Mouse (Mus musculus) cerebellum, adult 9-10 months (tissue): ENCODE data around the gene Sned1.
"Not testable (repeated sequence)": the region's sequence is repeated elsewhere in the genome, so short reads cannot be mapped to it uniquely, and the experiment has no call there.

Experiments
- DNase-seq: peaks from one replicate; pipeline ENCODE4 v3.0.0; 2022

Gene Sned1

DNA sequence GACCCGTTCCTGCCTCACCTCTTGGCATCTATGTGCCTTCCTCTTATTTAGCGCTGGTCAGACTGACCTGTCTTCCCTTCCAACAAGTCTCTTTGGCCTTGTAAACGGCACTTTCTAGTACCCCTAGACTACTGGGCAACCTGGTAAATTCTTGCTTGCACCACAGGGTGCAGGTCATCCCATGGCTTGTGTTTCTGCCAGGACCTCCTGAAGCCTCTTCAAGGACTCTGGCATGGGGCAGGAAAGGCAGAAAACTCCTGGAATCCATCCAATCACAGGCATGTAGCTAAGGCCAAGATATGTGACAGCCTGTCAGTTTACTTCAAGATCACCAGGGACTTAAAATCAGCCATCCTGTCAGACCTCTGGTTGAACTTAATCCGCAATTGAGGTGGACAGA, 6.0 kb upstream of the Sned1 start:
- DNase-seq, result no peak

DNA sequence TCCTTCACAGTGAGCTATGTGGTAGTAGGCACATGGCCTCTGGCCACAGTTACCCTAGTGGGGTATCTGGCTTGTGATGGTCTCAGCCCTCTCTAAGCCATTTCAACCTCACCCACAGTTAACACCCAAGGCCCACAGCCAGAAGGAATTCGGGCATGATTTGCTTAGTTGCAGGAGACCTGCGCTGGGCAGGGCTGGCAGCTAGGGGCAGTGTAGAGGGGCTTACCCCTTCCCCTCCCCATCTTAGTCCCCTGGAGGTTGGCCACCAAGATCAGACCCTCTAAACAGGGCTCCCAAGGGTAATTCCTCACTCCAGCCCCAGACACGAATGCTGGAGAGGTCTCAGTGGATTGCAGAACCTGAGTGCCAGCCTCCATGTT, 894 bp downstream of the Sned1 start:
- DNase-seq, result peak; percentile 36

DNA sequence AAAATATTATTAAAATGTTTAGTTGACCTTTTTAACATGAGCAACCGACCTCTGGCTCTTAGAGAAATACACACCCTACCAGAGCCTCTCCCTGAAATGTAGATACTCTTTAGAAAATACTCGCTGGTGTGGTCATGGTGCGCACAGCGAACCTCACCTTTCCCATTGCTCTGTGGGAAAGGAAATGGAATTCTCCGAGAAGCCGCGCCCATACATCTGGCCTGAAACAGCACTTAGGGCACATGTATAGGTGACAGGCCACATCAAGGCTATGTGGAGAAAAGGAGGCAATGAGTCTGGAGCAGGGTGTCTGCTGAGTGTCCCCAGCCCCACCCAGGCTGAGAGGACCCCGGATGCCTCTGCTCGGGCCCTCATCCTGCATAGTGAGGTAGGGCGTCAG, 2.0 kb downstream of the Sned1 start:
- no peak for DNase-seq

DNA sequence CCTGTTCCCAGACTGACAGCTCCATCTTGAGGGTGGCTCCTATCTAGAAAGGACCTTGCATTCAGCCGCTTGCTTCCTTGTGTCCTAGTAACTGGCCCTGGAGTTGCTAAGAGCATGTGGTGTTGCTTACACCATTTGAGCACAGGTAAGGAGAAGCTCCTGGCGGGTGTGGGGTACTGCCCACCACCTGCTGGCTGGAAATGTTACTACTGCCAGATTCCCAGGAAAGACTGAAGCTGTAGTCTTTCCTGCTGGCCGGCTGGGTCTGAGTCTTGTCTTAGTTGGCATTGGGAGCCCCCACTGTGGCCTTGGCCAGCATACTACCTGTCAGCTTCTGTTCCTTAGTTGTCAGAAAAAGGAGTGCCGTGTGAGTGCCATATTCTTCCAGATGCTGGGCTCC, 2.6 kb downstream of the Sned1 start:
- no peak for DNase-seq

DNA sequence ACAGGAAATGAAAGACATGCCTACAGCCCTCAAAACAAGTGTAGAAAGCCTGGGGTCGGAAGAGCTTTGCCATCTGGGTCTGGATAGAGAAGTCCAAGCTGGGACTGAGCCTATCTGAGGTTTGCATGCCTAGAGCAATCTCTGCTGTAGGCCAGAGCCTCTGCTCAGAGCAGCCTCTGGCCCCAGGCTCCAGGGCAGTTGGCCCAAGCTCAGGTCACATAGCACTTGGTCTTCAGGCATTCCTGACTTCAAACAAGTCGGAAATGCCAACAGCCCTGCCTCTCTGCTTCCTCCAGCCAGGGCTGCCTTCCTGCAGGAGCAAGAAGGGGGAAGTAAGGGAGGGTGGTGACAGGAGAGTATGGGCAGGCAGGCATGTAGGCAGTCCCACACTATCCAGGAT, 10.3 kb downstream of the Sned1 start:
- DNase-seq, result no peak

DNA sequence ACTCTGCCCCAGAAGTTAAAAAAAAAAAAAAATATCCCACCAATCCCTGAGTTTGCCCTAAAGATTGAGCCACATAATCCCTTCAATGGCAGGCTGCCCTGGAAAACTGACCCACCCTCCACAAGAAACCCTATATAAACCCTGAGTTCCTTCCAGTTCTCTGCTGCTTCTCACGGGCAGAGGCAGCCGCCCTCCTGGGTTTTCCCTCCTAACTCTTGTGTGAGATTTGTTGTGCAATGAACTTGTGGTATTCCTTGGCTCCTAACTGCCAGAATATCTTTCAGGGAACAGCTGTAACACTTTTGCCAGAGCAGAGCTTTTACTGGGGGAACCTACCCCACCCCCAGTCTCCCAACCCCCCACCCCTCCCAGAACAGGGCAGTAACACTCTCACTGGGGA, 16.9 kb downstream of the Sned1 start:
- DNase-seq, result no peak

DNA sequence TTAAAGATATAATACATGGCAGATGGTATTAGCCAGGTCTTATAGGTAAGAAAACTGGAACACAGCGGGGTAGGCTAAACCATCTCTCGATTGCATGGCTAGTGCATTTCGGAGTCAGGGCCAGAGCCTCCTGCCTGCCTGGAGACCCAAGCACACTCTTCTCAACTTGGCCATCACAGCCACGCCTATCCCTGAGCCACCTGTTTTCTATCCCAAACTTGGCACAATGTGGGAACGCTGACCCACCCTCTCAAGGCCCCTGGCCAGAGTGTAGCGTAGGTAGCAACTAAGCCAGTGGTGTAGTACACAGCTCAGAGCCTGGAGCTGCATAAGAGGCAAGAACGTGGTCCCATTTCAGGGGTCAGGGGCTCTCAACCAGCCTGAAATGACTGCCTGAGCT, 20.1 kb downstream of the Sned1 start:
- no peak for DNase-seq

DNA sequence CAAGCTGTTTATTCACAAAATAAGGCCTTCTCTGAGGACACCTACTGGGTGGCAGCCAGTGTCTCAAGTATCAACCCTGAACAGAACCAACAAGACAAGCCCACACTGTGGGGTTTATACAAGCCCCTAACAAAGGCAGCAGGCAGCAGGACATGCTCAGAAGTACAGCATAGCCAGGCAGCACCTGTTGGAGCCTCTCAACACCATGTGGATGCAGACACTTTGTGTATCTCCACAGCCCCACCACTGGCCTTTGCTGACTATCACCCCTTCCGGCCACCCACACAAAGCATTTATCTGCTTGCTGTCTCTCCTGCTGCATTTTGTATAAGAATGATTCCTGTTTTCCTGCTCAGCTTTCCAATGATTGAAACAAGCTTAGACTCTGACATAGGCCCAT, 21.9 kb downstream of the Sned1 start:
- no peak for DNase-seq

DNA sequence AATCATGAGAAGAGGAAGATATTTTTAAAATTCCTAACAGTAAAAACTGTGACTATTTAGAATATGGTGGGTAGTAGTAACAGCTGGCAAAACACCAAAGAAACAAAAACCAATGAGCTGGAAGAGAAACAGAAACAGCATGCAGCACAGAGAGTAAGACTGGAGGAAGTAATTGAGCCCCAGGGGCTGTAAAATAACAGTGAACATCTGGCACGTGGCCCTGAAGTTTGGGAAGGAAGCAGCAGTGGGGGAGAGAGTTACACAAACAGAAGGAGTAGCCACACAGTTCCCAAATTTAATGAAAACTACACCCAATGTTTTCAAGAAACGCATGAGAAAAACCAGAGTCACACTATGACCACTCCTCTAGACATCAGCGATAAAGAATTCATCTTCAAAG, 31.6 kb downstream of the Sned1 start:
- DNase-seq, result no peak

DNA sequence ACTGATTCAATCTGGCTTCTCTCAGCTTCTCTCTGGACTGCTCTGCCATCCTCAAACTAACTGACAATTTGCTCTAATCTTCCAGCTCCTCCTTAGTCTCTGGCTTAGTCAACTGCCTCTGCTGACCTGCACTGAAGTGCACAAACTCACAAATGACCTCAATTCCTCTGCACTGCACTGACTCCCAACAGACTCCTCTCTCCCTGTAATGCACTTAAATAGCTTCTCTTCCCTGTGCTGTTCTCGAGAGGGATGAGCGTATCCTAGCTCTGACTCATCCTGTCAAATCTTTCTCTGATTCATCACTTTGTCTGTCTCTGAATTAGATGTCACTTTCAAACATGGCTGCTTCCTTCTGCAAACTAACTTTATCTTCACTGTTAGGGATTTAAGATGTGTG, 32.6 kb downstream of the Sned1 start:
- DNase-seq, result no peak

DNA sequence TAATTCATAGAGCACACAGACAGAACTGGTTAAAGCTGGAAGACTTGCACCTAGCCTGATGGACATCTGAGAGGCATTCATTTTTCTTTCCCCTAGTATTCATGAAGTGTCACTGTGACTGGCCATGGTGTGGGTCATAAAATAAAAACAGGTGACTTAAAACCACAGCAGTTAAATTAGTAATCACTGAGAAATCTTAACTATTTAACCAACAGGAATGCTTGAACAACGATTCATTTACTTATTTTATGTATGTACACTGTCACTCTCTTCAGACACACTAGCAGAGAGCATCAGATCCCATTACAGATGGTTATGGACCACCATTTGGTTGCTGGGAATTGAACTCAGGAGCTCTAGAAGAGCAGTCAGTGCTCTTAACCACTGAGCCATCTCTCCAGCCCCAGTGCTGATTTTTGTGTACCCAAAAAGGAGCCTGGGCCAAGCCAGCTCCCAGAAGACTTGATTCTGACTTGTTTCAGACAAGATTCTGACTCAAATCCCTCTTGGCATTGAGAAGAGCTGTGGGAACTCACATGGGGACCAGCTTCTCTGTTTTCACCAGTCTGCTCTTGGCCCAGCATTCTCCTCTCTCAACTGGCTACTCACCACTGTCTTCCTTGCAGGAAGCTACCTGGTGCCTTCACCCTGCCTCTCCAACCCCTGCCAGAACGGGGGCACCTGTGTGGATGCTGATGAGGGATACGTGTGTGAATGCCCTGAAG, 35.0 kb downstream of the Sned1 start:
- no peak for DNase-seq

DNA sequence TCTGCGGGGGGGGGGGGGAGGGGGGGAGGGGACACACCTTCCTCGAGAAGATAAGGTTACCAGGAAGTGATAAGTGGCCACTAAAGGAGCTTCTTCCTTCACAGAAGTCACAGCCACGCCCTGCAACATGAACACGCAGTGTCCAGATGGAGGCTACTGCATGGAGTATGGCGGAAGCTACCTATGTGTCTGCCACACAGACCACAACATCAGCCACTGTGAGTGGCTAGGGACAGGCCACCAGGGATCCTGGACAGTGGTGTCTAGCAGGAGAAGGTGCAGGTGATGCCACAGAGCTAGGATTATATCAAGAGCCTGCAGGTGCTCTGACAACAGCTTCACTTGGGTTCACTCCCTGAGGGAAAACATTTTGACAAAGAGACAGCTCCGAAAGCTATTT, 36.1 kb downstream of the Sned1 start:
- DNase-seq, result no peak

DNA sequence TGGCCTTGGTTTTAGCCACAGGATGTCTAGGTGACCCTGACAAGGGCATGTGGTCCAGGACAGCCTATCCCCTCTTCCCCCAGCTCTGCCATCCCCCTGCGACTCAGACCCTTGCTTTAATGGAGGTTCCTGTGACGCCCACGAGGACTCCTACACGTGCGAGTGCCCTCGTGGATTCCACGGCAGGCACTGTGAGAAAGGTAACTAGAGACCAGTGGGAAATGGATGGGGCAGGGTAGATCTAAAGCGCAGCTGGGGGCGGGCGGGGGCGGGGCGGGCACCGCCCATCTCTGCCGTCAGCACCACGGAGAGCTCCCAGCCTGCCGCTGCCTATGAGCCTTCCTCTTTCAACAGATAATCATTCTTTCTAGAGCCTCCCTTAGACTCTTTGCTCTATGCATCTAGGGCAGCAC, 36.8 kb downstream of the Sned1 start:
- DNase-seq, result no peak

DNA sequence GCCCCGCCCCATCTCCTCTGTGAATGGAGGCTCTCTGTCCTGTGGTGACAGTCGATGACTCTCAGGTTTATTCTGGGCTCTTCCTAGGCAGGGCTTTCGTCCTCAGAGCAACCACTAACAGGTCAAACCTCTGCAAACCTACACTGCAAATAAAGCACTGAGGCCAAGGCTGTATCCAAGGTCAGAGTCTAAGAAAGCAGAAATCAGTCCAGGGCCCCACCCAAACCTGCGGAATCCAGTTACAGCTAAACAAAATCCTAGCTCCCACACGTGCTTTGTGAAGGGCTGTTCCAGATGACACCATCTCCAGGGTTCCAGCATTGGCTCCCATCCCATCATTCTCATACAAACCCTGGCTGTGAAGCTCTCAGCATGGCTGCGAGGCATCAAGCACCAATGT, 39.9 kb downstream of the Sned1 start:
- DNase-seq, result no peak

DNA sequence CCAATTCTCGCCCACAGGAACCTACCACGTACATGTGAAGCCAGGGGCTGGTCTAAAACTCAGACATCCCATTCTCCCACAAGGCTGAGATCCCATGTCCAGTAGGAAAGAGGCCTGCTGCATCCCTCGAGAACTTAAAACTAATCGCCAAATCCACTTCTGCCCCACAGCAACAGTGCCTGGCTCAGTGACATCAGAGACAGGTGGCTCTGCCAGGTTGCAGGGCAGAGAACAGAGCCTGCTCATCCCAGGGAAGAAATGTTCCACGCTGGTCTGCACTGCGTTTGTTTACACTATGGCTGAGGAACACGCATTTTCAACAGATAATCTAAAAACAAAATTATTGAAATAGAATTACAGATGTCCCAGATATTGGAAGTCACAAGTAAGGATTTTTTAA, 41.4 kb downstream of the Sned1 start:
- no peak for DNase-seq

DNA sequence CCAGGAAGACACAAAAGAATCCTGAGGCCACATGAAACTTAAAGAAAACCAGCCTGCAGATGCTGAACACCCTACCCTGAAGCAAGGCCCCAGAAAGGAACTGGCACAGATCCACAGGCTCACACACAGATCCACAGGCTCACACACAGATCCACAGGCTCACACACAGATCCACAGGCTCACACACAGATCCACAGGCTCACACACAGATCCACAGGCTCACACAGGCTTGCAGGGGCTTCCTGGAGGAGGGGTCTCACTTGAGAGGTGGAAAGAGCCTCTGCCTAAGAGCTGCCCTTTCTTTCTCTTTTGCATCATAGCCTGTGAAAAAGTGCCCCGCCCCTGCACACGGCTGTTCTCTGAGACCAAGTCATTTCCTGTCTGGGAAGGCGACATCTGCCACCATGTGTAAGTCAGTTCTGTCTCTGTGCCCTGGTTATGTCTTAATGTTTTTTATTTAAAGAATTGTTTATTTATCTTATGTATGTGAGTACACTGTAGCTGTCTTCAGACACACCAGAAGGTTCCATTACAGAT, 54.1 kb downstream of the Sned1 start:
- no peak for DNase-seq

DNA sequence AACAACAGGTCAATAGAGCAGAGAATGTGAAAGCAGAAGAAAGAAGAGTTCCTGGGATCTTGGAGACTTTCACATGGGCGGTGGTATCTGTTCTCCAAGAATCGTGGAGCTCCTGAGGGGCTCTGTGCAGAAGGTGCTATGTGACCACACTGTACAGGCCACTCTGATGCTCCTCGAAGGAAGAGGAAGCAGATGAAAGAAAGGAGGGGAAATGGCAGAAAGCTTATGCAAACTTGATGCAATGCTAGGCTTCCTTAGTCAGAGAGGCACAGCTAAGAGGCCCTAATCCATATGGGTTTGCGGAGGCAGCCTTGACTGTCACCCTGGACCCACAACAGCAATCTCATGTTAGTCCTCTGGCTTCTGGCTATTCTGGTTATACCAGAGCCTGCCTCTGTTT, 55.3 kb downstream of the Sned1 start:
- DNase-seq, result no peak

DNA sequence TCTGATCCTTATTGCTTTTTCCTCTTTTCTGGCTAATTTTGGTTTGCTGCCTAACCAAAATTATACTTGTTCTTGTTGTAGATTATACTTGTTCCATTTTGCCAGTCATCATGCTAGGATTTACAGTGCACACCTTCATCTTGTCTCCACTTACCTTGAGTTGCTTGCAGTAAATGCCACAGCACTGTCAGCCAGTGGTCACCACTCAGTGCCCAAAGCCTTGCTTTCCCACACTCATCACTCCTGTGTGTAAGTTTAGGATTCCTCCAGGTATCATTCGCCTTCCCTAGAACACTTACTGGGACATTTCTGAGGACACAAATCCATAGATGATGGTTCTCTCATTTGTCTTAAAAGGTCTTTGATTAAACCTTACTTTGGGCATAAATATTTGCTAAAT, 56.0 kb downstream of the Sned1 start:
- DNase-seq, result no peak

DNA sequence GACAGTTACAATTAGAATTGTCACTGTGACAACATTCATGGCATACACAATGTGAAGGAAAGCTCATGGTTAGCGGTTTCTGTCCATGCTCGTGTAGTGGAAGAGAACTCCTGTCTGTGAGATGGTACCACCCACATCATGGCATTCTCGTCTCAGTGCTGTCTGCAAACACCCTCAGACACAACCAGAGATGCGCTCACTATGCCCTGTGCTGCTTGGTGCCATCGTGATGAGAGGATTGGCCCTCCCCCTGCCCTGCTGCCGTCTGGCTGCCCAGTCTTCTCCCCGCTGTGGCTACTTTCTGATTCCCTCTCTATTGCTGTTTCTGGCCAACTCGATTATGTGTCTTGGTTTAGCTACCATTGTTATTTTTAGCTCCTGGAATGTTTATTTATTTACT, 56.4 kb downstream of the Sned1 start:
- DNase-seq, result no peak

DNA sequence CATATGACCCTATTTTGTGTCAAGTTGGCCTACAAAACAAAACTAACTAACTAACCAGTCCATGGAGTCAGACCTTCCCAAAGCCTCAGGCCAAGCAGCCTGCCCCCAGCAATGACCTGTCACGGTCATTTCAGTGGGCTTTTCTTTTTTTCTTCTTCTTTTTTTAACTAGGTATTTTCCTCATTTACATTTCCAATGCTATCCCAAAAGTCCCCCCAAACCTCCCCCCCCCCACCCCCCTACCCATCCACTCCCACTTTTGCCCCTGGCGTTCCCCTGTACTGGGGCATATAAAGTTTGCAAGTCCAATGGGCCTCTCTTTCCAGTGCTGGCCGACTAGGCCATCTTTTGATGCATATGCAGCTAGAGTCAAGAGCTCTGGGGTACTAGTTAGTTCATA, 58.9 kb downstream of the Sned1 start:
- DNase-seq, result not testable (repeated sequence)

DNA sequence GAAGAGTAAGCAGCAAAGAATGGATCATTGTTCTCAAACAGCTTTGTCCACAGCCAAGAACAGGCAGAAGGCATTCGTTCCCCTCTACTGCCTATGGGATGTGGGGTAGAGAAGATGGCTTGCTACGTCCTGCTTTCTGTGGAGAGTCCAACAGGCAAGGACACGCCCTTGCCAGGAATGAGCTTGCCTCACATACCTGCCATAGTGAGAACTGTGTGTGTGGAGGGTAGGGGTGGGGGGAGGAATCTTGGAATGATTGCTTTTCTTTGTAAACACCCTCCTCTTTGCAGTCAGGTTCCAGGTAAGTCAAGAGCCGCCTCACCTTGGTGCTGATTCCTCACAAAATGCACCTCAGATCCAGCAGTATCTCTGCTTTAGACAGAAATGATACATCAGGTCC, 64.2 kb downstream of the Sned1 start:
- no peak for DNase-seq

DNA sequence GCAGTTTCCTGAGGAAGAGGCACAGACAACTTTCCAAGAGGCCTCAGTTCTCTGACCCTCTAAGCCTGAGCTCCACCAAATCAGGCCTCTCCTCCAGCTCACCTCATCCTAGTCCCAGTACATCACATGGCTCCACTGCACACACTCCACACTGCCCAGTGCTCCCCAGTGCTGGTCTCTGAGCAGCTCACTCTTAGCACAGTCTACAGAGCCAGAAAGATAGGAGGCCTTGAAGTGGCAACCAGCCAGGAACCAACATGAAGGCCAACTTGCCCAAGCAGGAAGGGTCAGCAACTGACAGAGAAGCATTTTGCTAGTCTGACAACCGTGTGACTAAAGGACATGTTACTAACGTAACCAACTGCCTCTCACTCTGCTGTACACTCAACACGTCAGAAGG, 64.9 kb downstream of the Sned1 start:
- no peak for DNase-seq

DNA sequence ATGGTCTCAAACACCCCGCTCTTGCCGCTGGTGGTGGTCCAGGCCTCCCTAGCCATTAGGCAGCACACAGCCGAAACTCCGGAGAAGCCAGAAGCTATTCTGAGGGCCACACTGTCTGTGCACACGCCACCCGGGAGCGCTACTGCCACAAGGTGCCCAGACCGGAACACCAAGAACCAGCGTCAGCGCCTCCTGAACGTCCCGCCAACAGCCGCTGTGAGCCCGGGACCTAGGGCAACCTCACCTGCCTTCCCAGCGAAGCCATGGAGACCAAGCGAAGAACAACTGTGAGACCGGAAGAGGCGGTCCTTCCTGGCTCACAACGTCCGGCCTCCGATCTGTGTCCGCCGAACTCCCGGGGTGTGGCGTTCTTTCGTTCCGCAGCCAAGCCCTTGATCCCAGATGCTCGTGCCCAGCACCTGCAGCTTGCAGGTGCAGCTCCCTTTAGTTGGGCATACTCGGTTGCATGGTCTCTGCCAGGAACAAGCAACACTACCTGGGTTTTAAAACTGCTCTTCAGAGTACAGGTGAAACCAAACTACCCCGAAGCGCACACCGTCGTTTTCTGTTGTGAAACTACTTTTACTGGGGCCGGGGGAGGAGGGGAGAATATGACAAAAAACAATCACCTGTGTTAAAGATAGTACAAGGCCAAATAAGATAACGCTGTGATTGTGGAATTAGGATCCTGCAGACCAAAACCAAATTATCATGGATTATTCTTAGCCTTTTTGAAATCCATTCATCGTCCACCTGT, 70.1 kb downstream of the Sned1 start, which contains the start of gene Mterf4:
Gene Mterf4 (minus strand): TSS at position 335 of the 757 bp plus-strand sequence.
- DNase-seq, result peak; percentile 82

DNA sequence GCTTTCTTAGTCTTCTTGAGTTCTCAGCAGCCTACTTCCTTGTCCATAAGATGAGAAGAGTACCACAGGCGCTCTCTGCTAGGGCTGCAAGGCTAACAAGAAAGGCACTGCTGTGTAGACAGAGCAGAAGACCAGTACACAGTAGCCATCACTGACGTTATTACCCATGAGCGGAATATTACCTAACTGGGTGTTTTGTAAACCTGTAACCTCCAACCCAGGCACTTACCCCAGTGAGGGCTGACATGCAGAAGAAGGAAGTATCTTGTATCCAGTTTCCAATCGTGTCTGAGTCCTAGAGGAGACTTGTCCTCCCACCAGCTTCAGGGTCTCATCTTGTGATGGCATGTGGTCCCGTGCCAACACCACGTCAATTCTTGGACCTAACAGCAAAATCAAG, 88.3 kb downstream of the Sned1 start:
- DNase-seq, result no peak

DNA sequence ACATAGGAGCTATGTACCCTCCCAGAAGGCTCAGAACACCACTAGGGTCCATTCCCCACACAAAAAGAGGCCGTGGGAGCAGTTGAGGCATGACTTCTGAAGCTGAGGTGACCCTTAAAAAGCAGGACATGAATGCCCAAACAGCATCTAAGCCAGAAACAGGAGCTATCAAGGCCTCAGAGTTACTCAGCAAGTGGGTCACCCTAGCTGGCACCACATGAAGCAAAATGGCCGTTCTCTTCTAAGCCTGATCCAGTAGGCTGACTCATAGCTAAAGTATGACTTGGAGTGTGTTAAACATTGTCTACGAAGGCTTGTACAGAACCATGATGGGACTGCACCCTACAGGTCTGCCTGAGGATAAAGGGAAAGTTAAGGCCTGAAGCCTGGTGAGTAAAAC, 90.8 kb downstream of the Sned1 start:
- no peak for DNase-seq
